Mouse (Mus musculus) urinary bladder, adult 2 months (tissue): ENCODE results near the gene Ncoa1. TPM values are rescaled to one million over a fixed set of nuclear protein-coding genes. Genes with fewer than 3 reads are reported as not detected.

ENCODE experiments used
- DNase-seq: peaks from one replicate; pipeline ENCODE4 v3.0.0; 2022; ENCODE audit warnings: low spot score
- polyA plus RNA-seq: library from polyadenylated mRNA; depleted of rRNA; stranded (reverse); fragments of >200 nt; gene quantifications from 2 replicates; pipeline ENCODE4 v1.2.3, GENCODE M21; 2012; rRNA removed

Gene Ncoa1
- polyA plus RNA-seq, result 19.9 TPM in 2 replicates

- peak; percentile 70 for DNase-seq
Measured at GRCm38 (mm10) chr12:4476832-4477671, at the start of gene Ncoa1. Gene Ncoa1 (minus strand): TSS chr12:4477182.

GRCm38 (mm10) chr12:4524546-4524945, 47.6 kb upstream of the Ncoa1 start:
- no peak for DNase-seq

- DNase-seq, result no peak
Measured at GRCm38 (mm10) chr12:4523688-4524298, 46.8 kb upstream of the Ncoa1 start.

GRCm38 (mm10) chr12:4523208-4523607, 46.2 kb upstream of the Ncoa1 start:
- DNase-seq, result no peak

- DNase-seq, result no peak
Measured at GRCm38 (mm10) chr12:4518957-4519356, 42.0 kb upstream of the Ncoa1 start.

- DNase-seq, result no peak
Measured at GRCm38 (mm10) chr12:4509591-4510061, 32.6 kb upstream of the Ncoa1 start.

- DNase-seq, result no peak
Measured at GRCm38 (mm10) chr12:4508182-4508581, 31.2 kb upstream of the Ncoa1 start.

- DNase-seq, result no peak
Measured at GRCm38 (mm10) chr12:4507461-4507860, 30.5 kb upstream of the Ncoa1 start.

GRCm38 (mm10) chr12:4506810-4507430, 29.9 kb upstream of the Ncoa1 start:
- no peak for DNase-seq

- DNase-seq, result no peak
Measured at GRCm38 (mm10) chr12:4505298-4505697, 28.3 kb upstream of the Ncoa1 start.

GRCm38 (mm10) chr12:4503673-4504326, 26.8 kb upstream of the Ncoa1 start:
- no peak for DNase-seq

- DNase-seq, result no peak
Measured at GRCm38 (mm10) chr12:4501916-4502315, 24.9 kb upstream of the Ncoa1 start.

GRCm38 (mm10) chr12:4500516-4500915, 23.5 kb upstream of the Ncoa1 start:
- DNase-seq, result no peak

GRCm38 (mm10) chr12:4499651-4500175, 22.7 kb upstream of the Ncoa1 start:
- no peak for DNase-seq

- no peak for DNase-seq
Measured at GRCm38 (mm10) chr12:4488411-4488810, 11.4 kb upstream of the Ncoa1 start.

GRCm38 (mm10) chr12:4483386-4483785, 6.4 kb upstream of the Ncoa1 start:
- DNase-seq, result no peak

GRCm38 (mm10) chr12:4481687-4482086, 4.7 kb upstream of the Ncoa1 start:
- DNase-seq, result no peak

GRCm38 (mm10) chr12:4480250-4480649, 3.3 kb upstream of the Ncoa1 start:
- no peak for DNase-seq

- DNase-seq, result no peak
Measured at GRCm38 (mm10) chr12:4479171-4479881, 2.3 kb upstream of the Ncoa1 start.

GRCm38 (mm10) chr12:4477941-4478795, 1.2 kb upstream of the Ncoa1 start:
- no peak for DNase-seq
